Mouse (Mus musculus) natural killer cell, adult 2 months (primary cell): ENCODE measurements around the gene Olfr1373.
"Not testable (repeated sequence)": the region's sequence is repeated elsewhere in the genome, so short reads cannot be mapped to it uniquely, and the experiment has no call there.

Experiments used
- DNase-seq, 2 experiments: peaks; one replicate each; pipeline ENCODE4 v3.0.0; 2022; ENCODE audit warnings: low spot score in 2 of 2

Olfr1373 gene

GRCm38 (mm10) chr11:52145428-52145827 is at the start of gene Olfr1373:
TSS of gene Olfr1373 (minus strand) at chr11:52145528.
- DNase-seq: not testable (repeated sequence)

- not testable (repeated sequence) for DNase-seq
These were observed 35.3 kb upstream of the Olfr1373 start for GRCm38 (mm10) chr11:52180651-52181050.

GRCm38 (mm10) chr11:52179897-52180296 is 34.6 kb upstream of the Olfr1373 start:
- DNase-seq: not testable (repeated sequence)

DNA sequence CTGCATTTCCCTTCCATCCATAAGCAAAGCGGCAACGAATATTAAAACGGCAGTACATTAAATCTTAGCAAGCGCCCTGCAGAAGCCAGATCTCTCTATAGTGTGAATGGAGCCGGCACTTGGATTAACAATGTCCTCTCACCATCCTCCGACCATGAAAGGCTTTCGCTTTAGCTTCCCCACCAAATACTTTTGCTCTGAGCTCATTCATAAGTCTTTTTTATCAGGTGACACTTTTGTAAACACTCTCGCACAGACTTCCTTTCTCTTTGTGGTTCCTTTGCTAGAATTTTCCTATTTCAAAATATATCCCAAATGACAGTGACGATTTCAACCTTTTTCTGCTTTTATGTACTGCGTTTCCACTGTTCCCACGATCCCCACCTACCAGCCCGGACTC is 23.1 kb upstream of the Olfr1373 start:
- no peak for DNase-seq

DNA sequence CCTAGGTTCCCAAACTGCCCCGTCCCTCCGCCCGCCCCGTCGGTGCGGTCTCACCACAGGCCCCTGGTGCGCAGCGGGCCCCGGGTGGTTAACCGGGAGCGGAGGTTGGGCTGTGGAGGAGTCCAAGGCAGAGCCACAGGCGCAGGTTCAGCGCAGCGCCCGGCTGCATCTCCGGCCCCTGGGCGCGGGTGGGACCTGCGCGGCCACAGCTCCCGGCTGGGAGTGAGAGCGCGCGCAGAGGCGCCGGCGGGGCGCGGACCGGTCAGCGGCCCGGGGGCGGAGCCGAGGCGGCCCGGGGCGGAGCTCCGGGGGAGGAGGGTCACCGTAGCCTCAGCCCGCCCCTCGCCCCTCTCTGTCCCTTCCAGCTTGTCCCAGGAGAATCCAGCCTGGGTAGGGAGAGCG is 22.6 kb upstream of the Olfr1373 start:
- not testable (repeated sequence) for DNase-seq

- DNase-seq: no peak
These were observed 21.8 kb upstream of the Olfr1373 start for GRCm38 (mm10) chr11:52167126-52167525.

GRCm38 (mm10) chr11:52163926-52164325 is 18.6 kb upstream of the Olfr1373 start:
- no peak for DNase-seq

DNA sequence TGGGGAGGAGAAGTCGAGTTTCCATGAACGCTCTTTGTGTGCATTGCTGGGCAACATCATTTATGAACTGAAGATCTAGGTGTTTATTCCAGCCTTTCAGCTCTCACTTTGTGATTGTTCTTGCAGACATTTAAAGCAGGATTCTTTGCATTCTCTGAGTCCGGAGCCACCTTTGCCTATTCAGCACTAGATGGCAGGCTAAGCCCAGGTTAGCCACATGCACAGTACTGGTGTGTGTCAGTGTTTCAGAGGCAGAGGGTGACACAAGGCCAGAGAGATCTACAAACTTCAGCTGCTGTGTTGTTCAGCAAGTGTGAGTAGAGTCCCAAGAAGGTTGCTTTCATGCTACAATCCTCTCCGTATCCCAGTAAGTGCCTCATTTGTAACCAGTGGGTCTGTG is 1.7 kb downstream of the Olfr1373 start:
- DNase-seq: not testable (repeated sequence)

- no peak for DNase-seq
These were observed 14.8 kb downstream of the Olfr1373 start for GRCm38 (mm10) chr11:52130451-52131068.

GRCm38 (mm10) chr11:52129621-52130450 is 15.5 kb downstream of the Olfr1373 start:
- no peak for DNase-seq

DNA sequence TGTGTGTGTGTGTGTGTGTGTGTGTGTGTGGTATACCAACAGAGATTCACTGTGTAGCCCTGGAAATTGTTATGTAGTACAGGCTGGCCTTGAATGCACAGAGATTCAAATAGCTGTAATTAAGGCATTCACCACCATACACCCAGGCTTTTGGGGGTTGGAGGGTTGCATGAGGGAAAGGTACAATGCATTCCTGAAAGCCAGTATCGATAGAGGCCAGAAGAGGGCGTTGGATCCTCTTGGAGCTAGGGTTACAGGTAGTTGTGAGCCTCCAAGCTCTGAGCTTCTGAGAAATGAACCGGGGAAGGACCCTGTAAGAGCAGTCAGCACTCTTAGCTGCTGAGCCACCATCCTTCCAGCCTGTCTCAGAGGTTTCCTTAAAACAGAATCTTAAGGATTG is 16.2 kb downstream of the Olfr1373 start:
- no peak for DNase-seq

- no peak for DNase-seq
These were observed 16.8 kb downstream of the Olfr1373 start for GRCm38 (mm10) chr11:52128316-52129061.

DNA sequence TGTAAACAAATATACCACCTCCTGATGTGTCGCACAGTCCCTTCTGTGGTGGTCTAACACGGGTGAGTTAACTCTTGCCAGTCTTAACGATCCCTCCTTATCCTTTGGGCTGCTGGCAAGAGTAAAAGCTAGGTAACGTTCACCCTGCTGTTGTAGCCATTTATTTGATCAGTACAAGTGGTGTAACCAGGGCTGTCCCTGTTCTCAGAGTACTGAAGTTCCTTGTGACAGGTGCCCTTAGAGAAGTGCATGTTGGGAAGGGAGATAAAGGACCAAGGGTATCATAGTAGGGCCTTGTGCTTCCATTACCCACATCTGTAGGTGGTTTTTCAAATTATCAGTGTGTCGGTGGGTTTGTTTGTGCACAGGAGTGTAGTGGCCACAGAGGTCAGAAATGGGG is 17.6 kb downstream of the Olfr1373 start:
- no peak for DNase-seq

- DNase-seq: no peak
These were observed 18.2 kb downstream of the Olfr1373 start for GRCm38 (mm10) chr11:52127169-52127568.

DNA sequence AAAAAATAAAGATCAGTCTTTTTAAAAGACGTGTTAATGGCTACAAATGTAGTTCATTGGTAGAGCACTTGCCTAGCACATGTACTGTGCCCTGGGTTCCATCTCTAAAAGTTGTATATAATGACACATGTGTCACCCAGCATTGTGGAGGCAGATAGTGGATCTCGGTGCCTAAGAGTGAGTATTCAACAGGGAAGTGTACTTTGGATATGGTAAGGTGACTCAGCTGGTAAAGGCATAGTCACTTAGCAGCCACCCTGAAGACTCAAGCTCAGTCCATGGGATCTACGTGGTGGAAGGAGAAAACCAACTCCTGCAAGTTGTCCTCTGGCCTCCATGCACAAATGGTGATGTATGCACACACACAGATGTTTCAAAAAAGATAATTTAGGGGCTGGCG is 20.9 kb downstream of the Olfr1373 start:
- DNase-seq: no peak

DNA sequence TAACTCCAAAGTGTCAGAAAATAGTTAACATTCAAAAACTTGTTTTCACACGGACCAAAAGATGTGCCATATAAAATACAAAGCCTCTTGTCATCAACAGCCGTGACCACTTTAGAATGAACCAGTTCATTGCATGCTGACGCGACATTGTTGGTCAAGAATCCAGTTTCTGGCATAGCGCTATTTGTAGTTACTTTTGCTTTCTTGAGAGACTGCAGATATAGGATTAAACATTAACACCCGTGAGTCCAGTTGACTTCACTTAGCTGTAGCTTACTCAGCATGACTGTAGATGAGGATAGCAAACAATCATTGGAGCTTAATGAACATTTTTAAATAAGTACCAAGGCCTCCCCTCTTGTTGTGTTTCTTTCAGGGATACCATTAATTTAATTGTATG is 23.3 kb downstream of the Olfr1373 start:
- DNase-seq: no peak

DNA sequence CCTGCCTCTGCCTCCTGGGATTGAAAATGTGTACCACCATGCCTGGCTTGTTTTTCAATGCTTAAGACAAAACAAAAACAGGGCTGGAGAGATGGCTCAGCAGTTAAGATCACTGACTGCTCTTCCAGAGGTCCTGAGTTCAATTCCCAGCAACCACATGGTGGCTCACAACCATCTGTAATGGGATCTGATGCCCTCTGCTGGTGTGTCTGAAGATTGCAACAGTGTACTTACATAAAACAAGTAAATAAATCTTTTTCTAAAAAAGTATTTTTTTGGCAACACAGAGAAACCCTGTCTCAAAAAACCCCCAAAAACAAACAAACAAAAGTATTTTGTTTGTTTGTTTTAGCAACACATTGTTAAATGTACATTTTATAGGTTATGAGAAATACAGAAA is 24.9 kb downstream of the Olfr1373 start:
- not testable (repeated sequence) for DNase-seq

GRCm38 (mm10) chr11:52117156-52117555 is 28.2 kb downstream of the Olfr1373 start:
- no peak for DNase-seq

- not testable (repeated sequence) for DNase-seq
These were observed 29.2 kb downstream of the Olfr1373 start for GRCm38 (mm10) chr11:52116117-52116516.

DNA sequence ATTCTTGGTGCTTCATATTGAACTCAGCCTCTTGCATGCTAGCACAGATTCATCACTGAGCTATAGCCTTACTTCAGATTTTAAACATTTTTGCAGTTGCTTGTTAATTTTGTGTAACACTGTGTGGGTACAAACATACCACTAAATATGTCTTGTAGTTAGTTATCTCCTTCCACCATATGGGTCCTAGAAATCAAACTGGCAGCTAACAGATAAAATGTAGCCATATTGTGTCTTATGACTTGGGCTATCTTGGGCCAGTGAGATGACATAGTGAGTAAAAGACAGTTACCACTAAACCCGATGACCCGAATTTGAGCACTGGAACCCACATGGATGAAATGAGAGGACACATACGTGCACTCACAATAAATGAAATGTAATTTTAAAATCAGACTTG is 29.8 kb downstream of the Olfr1373 start:
- no peak for DNase-seq

DNA sequence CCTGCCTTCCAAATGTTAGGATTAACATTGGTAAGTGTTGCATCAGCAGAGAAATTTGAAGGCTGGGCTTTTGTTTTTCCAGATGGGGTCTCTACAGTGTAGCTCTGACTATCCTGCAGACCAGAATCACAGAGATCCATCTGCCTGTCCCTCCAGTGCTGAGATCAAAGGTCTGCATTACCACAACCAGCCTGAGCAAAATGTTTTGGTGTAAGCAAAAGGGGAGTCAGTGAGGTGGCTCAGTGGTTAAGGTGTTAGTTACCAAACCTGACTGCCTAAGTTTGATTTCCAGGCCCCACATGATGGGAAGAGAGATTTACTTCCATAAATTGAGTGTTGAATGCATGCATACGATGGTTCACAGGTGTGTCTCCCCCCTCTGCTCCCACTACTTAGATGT is 35.9 kb downstream of the Olfr1373 start:
- peak in 1 of 2 experiments; percentile 23 for DNase-seq

DNA sequence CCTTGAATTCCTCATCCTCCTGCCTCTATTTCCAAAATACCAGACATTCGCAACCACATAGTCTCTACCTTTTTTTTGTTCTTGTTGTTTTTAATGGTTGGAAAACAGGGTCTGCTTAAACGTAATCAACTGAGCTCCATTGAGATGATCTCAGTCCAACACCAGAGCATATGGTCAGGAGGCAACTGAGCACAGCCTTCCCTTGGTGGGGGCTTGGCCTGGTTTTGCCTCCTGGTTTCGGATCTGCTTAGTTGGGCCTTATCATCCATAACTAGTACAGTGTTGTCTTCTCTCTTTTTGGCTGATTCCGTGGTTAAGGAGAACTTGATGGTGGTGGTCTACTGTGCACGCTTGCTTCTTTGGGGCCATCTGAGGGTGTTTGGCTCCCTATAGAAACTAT is 36.5 kb downstream of the Olfr1373 start:
- no peak for DNase-seq
